Comparison of ENCODE assay signal across 9 mouse cellular contexts in the genomic region with DNA sequence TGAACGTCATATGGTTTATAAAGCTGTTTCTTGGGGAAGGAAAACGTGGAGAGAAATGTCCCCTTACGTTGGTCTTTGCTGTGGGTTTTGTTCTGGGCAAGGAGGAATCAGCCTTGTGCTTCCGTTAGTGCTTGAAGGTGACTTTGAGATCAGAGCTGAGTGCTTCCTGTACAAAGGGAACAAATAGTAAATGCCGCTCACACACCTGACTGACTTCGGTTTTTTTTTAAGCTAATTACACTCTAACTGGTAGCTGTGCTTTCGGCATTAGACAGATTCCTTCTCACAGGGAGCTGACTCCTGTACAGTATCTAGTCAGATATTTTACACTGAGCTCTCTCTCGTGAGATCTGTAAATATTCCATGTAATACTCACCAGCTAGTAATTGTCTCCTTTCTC. TPM values are rescaled to one million over a fixed set of nuclear protein-coding genes. Genes with fewer than 3 reads are reported as not detected.
DNase-seq lines count a peak whose midpoint lies in the region; ATAC-seq and TF ChIP-seq lines count a peak whose summit lies in the region.
"Had no signal": no experiment of that assay in that cellular context is flagged by ENCODE, and none has a peak within 500 bp of the region (broad histone marks: within the 10 kb centered on the region; RNA-seq: fewer than 3 reads in every experiment).

No protein-coding gene starts in this region.

- no peak for DNase-seq in left cerebral cortex, adult 2 months (ENCODE audit: extremely low spot score in 1 of 2, low spot score in 2 of 2)
- no peak for DNase-seq in left cerebral cortex, postnatal 36 days (ENCODE audit: low spot score in 2 of 2)
- peak; percentile 87 for DNase-seq in ES-CJ7 (ENCODE audit: low read depth, low spot score)
- DNase-seq in forebrain, embryonic 14.5 days (ENCODE audit: low spot score) = peak; percentile 43
- no peak for DNase-seq in MN1 (ENCODE audit: low spot score)
- no peak for DNase-seq in layer of hippocampus, adult 11-12 months (ENCODE audit: low spot score)
- no peak for DNase-seq in right cerebral cortex, postnatal 4 days

- H3K27ac ChIP-seq in left cerebral cortex, adult 2 months = peak overlapping the region; percentile 45; the same call in 1 of the 2 replicates
- H3K27ac ChIP-seq in forebrain, embryonic 14.5 days (ENCODE audit: low read depth, low read length) = peak overlapping the region; percentile 84
- peak overlapping the region; percentile 90 for H3K27ac ChIP-seq in midbrain, embryonic 16.5 days (ENCODE audit: low read length)
- H3K27ac ChIP-seq: liver, embryonic 14.5 days had no signal

- no peak for TF ChIP-seq CTCF in left cerebral cortex, adult 2 months (IDR thresholded peaks at IDR 0.05)

- no peaks in the 10 kb centered on the region for H3K27me3 ChIP-seq in forebrain, embryonic 14.5 days (replicated peaks; ENCODE audit: control insufficient read depth, insufficient read depth, low read length)
- no peaks in the 10 kb centered on the region for H3K27me3 ChIP-seq in midbrain, embryonic 16.5 days (ENCODE audit: control insufficient read depth, insufficient read depth, low read depth, low read length)

- H3K4me3 ChIP-seq in left cerebral cortex, adult 2 months = no peak overlapping the region
- H3K4me3 ChIP-seq in forebrain, embryonic 14.5 days (ENCODE audit: low read depth, low read length) = no peak overlapping the region
- H3K4me3 ChIP-seq in midbrain, embryonic 16.5 days (ENCODE audit: low read depth, low read length) = no peak overlapping the region

- H3K4me1 ChIP-seq in forebrain, embryonic 14.5 days (ENCODE audit: control insufficient read depth, insufficient read depth, low read length) = peaks cover 25% of the 10 kb centered on the region
- H3K4me1 ChIP-seq in midbrain, embryonic 16.5 days (ENCODE audit: control insufficient read depth, insufficient read depth, low read length) = peaks cover 30% of the 10 kb centered on the region

- 41% methylated on average over 8 of the region's 8 CpGs for WGBS in forebrain, embryonic 14.5 days
- 17% methylated on average over 8 of the region's 8 CpGs for WGBS in midbrain, embryonic 16.5 days

- 0 out of 2 replicates have a peak, but pooled peaks have one; percentile 27 for ATAC-seq in forebrain, embryonic 14.5 days
- ATAC-seq in midbrain, embryonic 16.5 days = peak; percentile 46

- no peak overlapping the region; the same call in 1 of the 2 replicates for H3K9ac ChIP-seq in forebrain, embryonic 14.5 days (ENCODE audit: low read length)
- H3K9ac ChIP-seq in midbrain, embryonic 16.5 days (ENCODE audit: low read depth, low read length) = peak overlapping the region; percentile 20; the same call in 1 of the 2 replicates
- H3K9ac ChIP-seq: liver, embryonic 14.5 days had no signal

- no peaks in the 10 kb centered on the region for H3K9me3 ChIP-seq in forebrain, embryonic 14.5 days (replicated peaks; ENCODE audit: control insufficient read depth, low read length)
- H3K9me3 ChIP-seq in midbrain, embryonic 16.5 days (replicated peaks; ENCODE audit: control insufficient read depth, low read length, poor library complexity, severe bottlenecking) = no peaks in the 10 kb centered on the region

- intact Hi-C loops in left cerebral cortex, adult 2 months (cut with DNase I) = no loop called here
- intact Hi-C loops in left cerebral cortex, postnatal 36 days (cut with DNase I) = no loop called here

- H3K4me2 ChIP-seq in forebrain, embryonic 14.5 days (ENCODE audit: low read length) = no peak overlapping the region
- peak overlapping the region; percentile 26; the same call in 1 of the 2 replicates for H3K4me2 ChIP-seq in midbrain, embryonic 16.5 days (ENCODE audit: low read length)

- H3K36me3 ChIP-seq in forebrain, embryonic 14.5 days (ENCODE audit: control insufficient read depth, insufficient read depth, low read length) = no peaks in the 10 kb centered on the region
- H3K36me3 ChIP-seq in midbrain, embryonic 16.5 days (ENCODE audit: control insufficient read depth, insufficient read depth, low read length) = no peaks in the 10 kb centered on the region

RNA-seq across cellular contexts. Expression of a gene that starts 29.9 kb away (rescaled TPM):
- 10 to 100 TPM; 32.5 to 37.9 TPM for total RNA-seq in left cerebral cortex, adult 2 months (2021)
- total RNA-seq in left cerebral cortex, postnatal 36 days (2021) = 10 to 100 TPM; 27.9 to 36.6 TPM
- 9.3 and 12.8 TPM in 2 replicates for polyA plus RNA-seq in forebrain, embryonic 14.5 days (2014; fragmentation: Nextera tagmentation; extraction: Ambion mirVana)
- polyA plus RNA-seq in midbrain, embryonic 16.5 days (2015; fragmentation: Nextera tagmentation; extraction: Ambion mirVana) = 15.5 and 16.0 TPM in 2 replicates

Comparison
In these comparisons a context has a peak if more than half of its experiments do, and no peak if none do; other contexts are left out.
1. DNase-seq: peak in ES-CJ7 (single experiment) and forebrain, embryonic 14.5 days (single experiment); none in left cerebral cortex, adult 2 months (0 of 2), left cerebral cortex, postnatal 36 days (0 of 2), MN1 (single experiment), layer of hippocampus, adult 11-12 months (single experiment) and right cerebral cortex, postnatal 4 days (single experiment).
2. Peak in every context shown above with its lines, with median percentiles within 50 percentile points of each other: H3K27ac ChIP-seq.